Mouse (Mus musculus): ENCODE results near the gene Farp2. TPM values are rescaled to one million over a fixed set of nuclear protein-coding genes. Genes with fewer than 3 reads are reported as not detected.
"Not testable (repeated sequence)": the region's sequence is repeated elsewhere in the genome, so short reads cannot be mapped to it uniquely, and the experiment has no call there.

Gene Farp2
- polyA plus RNA-seq, 1 experiment from 2014 or later, result 10.1 TPM

DNA sequence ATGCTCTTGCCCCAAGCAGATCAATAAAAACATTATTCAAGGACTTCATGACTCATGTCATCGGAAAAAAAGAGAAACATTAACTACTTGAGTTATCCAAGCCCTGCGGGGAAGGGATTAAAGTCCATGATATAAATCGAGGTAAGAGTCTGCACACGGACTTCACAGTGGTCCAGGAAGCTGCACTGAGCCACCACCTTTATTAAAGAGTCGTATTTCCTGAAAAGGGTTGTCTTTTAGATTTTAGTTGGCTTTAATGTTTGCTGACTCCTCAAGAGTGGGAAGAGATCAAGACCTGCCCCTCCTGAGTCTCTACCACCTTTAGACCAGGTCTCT is 145.1 kb downstream of the Farp2 start:
- POLR2A ChIA-PET, result no interaction called here
- in situ Hi-C loops (cut with MboI; ENCODE audit: low pct_unique_long_range_greater_than_20kb), result no loop called here
- ATAC-seq (no peak), DNase-seq (ENCODE audit: low read depth, low spot score) (no peak)
- CTCF ChIA-PET, result interaction anchor here (1.2 kb wide), 1 partner anchor 16 kb away, joined by 3 read pairs; no protein-coding TSS in a partner anchor
- H3K27me3 ChIP-seq, result no peaks in the 10 kb centered on the region
- TF ChIP-seq CTCF (IDR thresholded peaks at IDR 0.05), result no peak

DNA sequence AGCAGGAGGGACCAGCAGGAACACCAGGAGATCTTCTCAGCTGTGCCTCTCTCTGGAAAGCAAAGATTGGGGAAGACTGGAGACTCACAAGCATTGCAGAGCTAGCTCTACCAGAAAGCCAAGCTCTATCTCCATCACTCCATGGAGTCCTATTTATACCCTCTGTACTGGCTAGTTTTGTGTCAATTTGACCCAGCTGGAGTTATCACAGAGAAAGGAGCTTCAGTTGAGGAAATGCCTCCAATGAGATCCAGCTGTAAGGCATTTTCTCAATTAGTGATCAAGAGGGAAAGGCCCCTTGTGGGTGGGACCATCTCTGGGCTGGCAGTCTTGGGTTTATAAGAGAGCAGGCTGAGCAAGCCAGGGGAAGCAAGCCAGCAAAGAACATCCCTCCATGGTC is 146.7 kb downstream of the Farp2 start, which contains the start of gene Stk25:
Gene Stk25, minus strand, starts transcription at position 101 of the 400 bp plus-strand sequence.
- POLR2A ChIA-PET; ATAC-seq; in situ Hi-C loops (cut with MboI; ENCODE audit: low pct_unique_long_range_greater_than_20kb): not testable (repeated sequence)

DNA sequence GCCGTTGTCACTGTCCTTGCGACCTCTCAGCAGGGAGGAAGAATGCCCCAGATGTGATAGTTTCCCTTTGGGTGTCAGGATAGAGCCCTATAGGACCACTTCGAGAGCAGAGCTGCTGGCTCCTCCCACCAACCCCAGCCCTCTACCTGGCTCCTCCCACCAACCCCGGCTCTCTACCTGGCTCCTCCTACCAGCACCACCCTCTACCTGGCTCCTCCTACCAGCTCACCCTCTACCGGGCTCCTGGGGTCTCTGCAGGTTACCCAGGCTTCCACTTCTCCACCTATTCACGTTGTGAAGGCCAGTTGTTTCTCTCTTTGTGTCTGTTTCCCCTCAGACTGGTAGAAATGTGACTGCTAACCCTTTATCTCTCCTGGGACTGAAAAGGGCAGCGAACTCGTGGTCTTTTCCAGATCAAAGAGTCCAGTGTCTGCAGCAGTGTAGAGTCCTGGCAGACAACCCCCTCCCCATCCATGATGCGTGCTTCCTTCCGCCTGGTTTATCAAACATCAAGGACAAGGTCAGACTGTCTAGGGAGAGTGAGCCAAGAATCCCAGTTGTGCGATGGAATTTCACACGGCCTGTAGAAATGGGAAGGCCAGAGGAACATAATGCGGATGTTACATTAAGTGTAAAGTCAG is 156.0 kb downstream of the Farp2 start:
- DNase-seq (ENCODE audit: low read depth, low spot score) (no peak), ATAC-seq (no peak)
- H3K27me3 ChIP-seq, result no peaks in the 10 kb centered on the region
- no peak for TF ChIP-seq CTCF (IDR thresholded peaks at IDR 0.05)
- ChIA-PET POLR2A (interaction anchor here (0.6 to 1.2 kb wide), 2 partner anchors 61 to 86 kb away, joined by 3 to 4 read pairs; no protein-coding TSS in a partner anchor), CTCF (interaction anchor here (1.3 to 1.8 kb wide), 2 partner anchors 10 to 21 kb away, joined by 3 to 6 read pairs; partner anchors contain the start of gene Stk25)
- in situ Hi-C loops (cut with MboI; ENCODE audit: low pct_unique_long_range_greater_than_20kb), result no loop called here

More for the DNA sequence above, 146.7 kb downstream of the Farp2 start, which contains the start of gene Stk25:
- not testable (repeated sequence) for H3K27me3 ChIP-seq; DNase-seq (ENCODE audit: low read depth, low spot score)
- CTCF ChIA-PET, result interaction anchor here (1.6 kb wide), 1 partner anchor 10 kb away, joined by 6 read pairs; no protein-coding TSS in a partner anchor

DNA sequence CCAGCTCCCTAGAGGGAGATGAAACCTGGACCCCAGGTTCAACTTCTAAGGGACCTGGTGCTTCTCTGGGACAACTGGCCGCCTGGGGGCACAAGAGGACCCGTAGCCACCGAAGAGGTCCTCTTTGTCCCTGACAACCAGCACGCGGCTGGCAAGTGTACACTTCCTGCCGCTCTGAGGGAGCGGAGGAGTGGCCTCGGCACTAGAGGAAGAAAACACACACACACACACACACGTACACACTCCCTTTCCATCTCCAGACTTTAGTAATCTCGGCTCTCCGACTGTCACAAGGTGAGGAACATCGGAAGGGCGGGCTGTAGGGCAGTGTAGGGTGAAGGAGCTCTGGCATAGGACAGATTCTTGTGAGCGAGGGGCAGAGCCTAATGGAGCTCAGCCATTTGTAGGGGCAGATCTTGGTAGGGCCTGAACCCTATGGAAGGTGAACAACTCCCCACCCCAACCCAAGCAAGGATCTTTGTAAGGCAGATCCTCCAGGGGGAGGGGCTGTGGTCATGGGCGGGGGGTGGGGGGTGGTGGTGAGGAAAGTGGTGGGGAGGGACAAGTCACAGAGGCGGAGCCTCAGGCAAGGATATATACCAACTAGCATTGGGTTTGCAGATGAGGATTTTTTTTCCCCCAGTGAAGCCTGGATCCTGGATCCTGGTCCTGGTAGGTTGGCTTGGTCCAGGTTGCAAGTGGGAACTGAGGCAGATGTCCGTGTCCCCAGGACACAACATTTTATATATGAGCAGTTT is 157.1 kb downstream of the Farp2 start:
- ATAC-seq, result peak; percentile 63
- no peaks in the 10 kb centered on the region for H3K27me3 ChIP-seq
- ChIA-PET POLR2A (interaction anchor here (1.2 kb wide), 1 partner anchor 85 kb away, joined by 4 read pairs; no protein-coding TSS in a partner anchor), CTCF (interaction anchor here (1.3 to 1.8 kb wide), 3 partner anchors 11 to 85 kb away, joined by 3 to 6 read pairs (median 3); partner anchors contain the start of gene Stk25)
- in situ Hi-C loops (cut with MboI; ENCODE audit: low pct_unique_long_range_greater_than_20kb), result no loop called here
- DNase-seq (ENCODE audit: low read depth, low spot score), result no peak
- peak; percentile 83 for TF ChIP-seq CTCF (IDR thresholded peaks at IDR 0.05)

DNA sequence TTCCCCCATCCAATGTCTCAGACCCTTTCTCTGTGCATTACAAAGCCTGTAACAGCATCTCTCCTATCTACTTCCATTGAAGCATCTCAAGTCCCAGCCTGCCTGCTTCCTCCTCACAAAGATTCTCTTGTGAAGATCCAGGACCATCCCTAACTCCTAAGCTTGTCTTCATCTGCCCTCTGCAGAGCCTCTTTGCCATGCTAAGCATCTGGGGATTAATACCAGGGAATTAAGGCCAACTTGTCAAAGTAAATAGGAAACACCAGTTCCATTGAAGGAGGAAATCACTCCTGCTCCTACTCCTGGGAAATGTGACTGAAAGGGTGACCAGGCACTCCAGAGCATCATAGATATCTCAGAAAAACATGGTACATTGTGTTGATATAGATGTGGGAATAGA is 158.1 kb downstream of the Farp2 start:
- no peak for TF ChIP-seq CTCF (IDR thresholded peaks at IDR 0.05)
- POLR2A ChIA-PET, result no interaction called here
- in situ Hi-C loops (cut with MboI; ENCODE audit: low pct_unique_long_range_greater_than_20kb), result no loop called here
- ATAC-seq (no peak), DNase-seq (ENCODE audit: low read depth, low spot score) (no peak)
- H3K27me3 ChIP-seq, result no peaks in the 10 kb centered on the region
- CTCF ChIA-PET, result interaction anchor here (1.4 to 1.8 kb wide), 2 partner anchors 12 to 84 kb away, joined by 3 to 6 read pairs; partner anchors contain the start of gene Stk25

Other genes with a start within 250 kb of the Farp2 start
- 34.8 TPM for gene Mterf4, start 206.2 kb upstream of the Farp2 start, polyA plus RNA-seq (2021)
- gene Ppp1r7, start 169.2 kb upstream of the Farp2 start, polyA plus RNA-seq (2021), result 50.0 TPM
- 12.0 TPM for gene Pask, start 168.6 kb upstream of the Farp2 start, polyA plus RNA-seq (2021)
- gene Ano7, start 138.1 kb upstream of the Farp2 start, polyA plus RNA-seq (2021), result not detected
- gene Hdlbp, start 33.3 kb upstream of the Farp2 start, polyA plus RNA-seq (2021), result 263 TPM
- 201 TPM for gene Stk25, start 146.6 kb downstream of the Farp2 start, polyA plus RNA-seq (2021)
- gene Bok, start 173.6 kb downstream of the Farp2 start, polyA plus RNA-seq (2021), result 14.8 TPM
- 74.5 TPM for gene Atg4b, start 239.4 kb downstream of the Farp2 start, polyA plus RNA-seq (2021)
- 86.0 TPM for gene Thap4, start 242.8 kb downstream of the Farp2 start, polyA plus RNA-seq (2021)

Data from Patski (cell line).